Mouse (Mus musculus) myocyte (in vitro differentiated cells): Measurements from ENCODE around the gene Snrpa.

ENCODE experiments used
- E2F4 ChIP-seq: IDR thresholded peaks from one replicate; pipeline ENCODE4 v1.6.1; 2011; ENCODE audit warnings: mild to moderate bottlenecking, control low read depth, moderate library complexity; ENCODE audit not compliant: insufficient read depth
- MAX ChIP-seq: IDR thresholded peaks from one replicate; pipeline ENCODE4 v1.6.1; 2011; ENCODE audit warnings: low read depth, mild to moderate bottlenecking, control low read depth
- MYOD1 ChIP-seq, 3 experiments: IDR thresholded peaks; one replicate each; pipeline ENCODE4 v1.6.1; 2011; ENCODE audit warnings: control low read depth in 2 of 3, low read depth in 2 of 3, mild to moderate bottlenecking in 2 of 3, moderate library complexity in 1 of 3; ENCODE audit not compliant: insufficient read length in 2 of 3, control insufficient read depth in 1 of 3
- MYOG ChIP-seq, 3 experiments: IDR thresholded peaks; one replicate each; pipeline ENCODE4 v1.6.1; 2011; ENCODE audit warnings: control low read depth in 2 of 3, low read depth in 2 of 3, mild to moderate bottlenecking in 2 of 3; ENCODE audit not compliant: insufficient read length in 2 of 3, control insufficient read depth in 1 of 3, insufficient read depth in 1 of 3
- POLR2A ChIP-seq: IDR thresholded peaks from one replicate; pipeline ENCODE4 v1.6.1; 2011; ENCODE audit warnings: low read depth, mild to moderate bottlenecking, control low read depth, moderate library complexity; ENCODE audit not compliant: insufficient read length
- POLR2AphosphoS2 ChIP-seq: IDR thresholded peaks from one replicate; pipeline ENCODE4 v1.6.1; 2011; ENCODE audit warnings: low read depth, control low read depth; ENCODE audit not compliant: insufficient read length
- REST ChIP-seq: IDR thresholded peaks from one replicate; pipeline ENCODE4 v1.6.1; 2011; ENCODE audit warnings: mild to moderate bottlenecking, control low read depth, moderate library complexity; ENCODE audit not compliant: insufficient read depth, insufficient read length
- SRF ChIP-seq: IDR thresholded peaks from one replicate; pipeline ENCODE4 v1.6.1; 2011; ENCODE audit warnings: low read depth; ENCODE audit not compliant: control insufficient read depth, insufficient read length
- USF1 ChIP-seq: IDR thresholded peaks from one replicate; pipeline ENCODE4 v1.6.1; 2011; ENCODE audit warnings: low read depth, mild to moderate bottlenecking, control low read depth, moderate library complexity

DNA sequence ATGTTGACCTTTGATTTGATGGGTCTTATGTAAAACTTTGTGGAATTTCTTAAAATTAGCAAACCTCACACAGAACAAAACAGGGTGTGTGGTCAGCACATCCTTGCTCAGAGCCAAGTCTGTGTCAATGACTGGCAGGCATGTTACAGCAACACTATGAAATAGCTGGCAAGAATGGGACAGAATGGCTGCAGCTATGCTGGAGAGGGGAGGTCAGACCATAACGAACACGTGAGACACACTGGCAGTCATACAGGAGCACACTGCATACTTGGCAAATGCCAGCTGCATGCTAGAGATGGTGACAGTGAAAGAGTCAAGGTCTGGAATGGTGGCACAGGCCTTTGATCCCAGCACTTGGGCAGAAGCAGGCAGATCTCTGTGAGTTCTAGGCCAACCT lies 39.7 kb upstream of the Snrpa start:
- no peak for TF ChIP-seq USF1
- no peak for TF ChIP-seq POLR2A
- no peak for TF ChIP-seq E2F4
- no peak for TF ChIP-seq POLR2AphosphoS2
- no peak for TF ChIP-seq MAX
- TF ChIP-seq SRF: no peak
- TF ChIP-seq REST: no peak
- TF ChIP-seq MYOD1 (IDR thresholded peaks at IDR 0.05; ENCODE audit: control insufficient read depth in 1 of 3, insufficient read length in 2 of 3, low read depth in 2 of 3): no peak
- TF ChIP-seq MYOG (IDR thresholded peaks at IDR 0.05; ENCODE audit: control insufficient read depth in 1 of 3, insufficient read depth in 1 of 3, insufficient read length in 2 of 3, low read depth in 2 of 3): no peak
